ENCODE assay signal across 7 mouse cellular contexts in the genomic region with DNA sequence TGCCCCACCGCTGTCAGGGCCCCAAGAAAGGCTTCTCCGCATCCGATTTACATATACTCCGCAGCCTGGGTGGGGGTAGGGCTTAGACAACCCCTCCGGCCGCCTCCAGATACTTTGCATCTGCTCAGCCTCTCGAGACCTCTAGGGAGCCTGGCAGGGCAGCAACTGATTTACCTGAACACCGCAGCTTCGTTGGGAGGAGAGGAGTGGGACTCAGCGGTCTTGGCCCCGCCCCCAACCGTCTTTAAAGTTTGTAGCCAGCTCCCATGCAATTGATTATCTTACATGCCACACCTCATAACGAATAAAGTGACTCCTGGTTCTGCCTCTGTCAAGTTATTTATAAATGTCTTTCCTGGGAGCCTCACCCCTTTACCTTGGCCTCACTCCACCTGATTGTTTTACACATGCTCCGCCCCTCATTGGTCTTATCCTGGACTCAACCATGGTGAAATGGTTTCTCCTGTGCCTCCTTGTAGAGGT. TPM values are rescaled to one million over a fixed set of nuclear protein-coding genes. Genes with fewer than 3 reads are reported as not detected.
DNase-seq lines count a peak whose midpoint lies in the region; ATAC-seq and TF ChIP-seq lines count a peak whose summit lies in the region.

A gene (minus strand): TSS at position 316 of the 483 bp plus-strand sequence.

- peak; percentile 83 for DNase-seq in CH12.LX (ENCODE audit: extremely low read depth)
- DNase-seq in embryonic facial prominence, embryonic 14.5 days (ENCODE audit: low spot score) = no peak
- DNase-seq in midbrain, embryonic 11.5 days (ENCODE audit: low spot score, missing footprints) = no peak
- DNase-seq in yolk sac, embryonic 10.5 days (ENCODE audit: low spot score) = peak; percentile 74

- H3K4me2 ChIP-seq in CH12.LX (ENCODE audit: insufficient read depth, low read depth, poor library complexity, severe bottlenecking) = peak within 1 kb of the TSS; percentile 99
- H3K4me2 ChIP-seq in embryonic facial prominence, embryonic 14.5 days (ENCODE audit: low read depth, low read length) = peak within 1 kb of the TSS; percentile 91
- H3K4me2 ChIP-seq in hindbrain, embryonic 12.5 days (replicated peaks) = peak within 1 kb of the TSS; percentile 80
- peak within 1 kb of the TSS; percentile 88 for H3K4me2 ChIP-seq in limb, embryonic 12.5 days
- H3K4me2 ChIP-seq in midbrain, embryonic 11.5 days = peak within 1 kb of the TSS; percentile 92

- H3K27me3 ChIP-seq in CH12.LX (replicated peaks) = no peaks in the 10 kb centered on the region
- 0 out of 2 replicates have a peak, but pooled peaks cover 3% of the 10 kb centered on the region for H3K27me3 ChIP-seq in embryonic facial prominence, embryonic 14.5 days (replicated peaks; ENCODE audit: control insufficient read depth, insufficient read depth, low read length)
- H3K27me3 ChIP-seq in hindbrain, embryonic 12.5 days = peaks cover 26% of the 10 kb centered on the region
- peaks cover 30% of the 10 kb centered on the region for H3K27me3 ChIP-seq in limb, embryonic 12.5 days
- H3K27me3 ChIP-seq in midbrain, embryonic 11.5 days (ENCODE audit: control insufficient read depth, insufficient read depth, low read length) = peaks cover 17% of the 10 kb centered on the region

- in situ Hi-C loops in CH12.LX (cut with MboI; ENCODE audit: low pct_ligation_motif_present, low pct_unique_long_range_greater_than_20kb, low sequenced_read_pairs) = no loop called here

- H3K79me2 ChIP-seq in CH12.LX (replicated peaks; ENCODE audit: control insufficient read depth, extremely low read depth, insufficient read depth, poor library complexity, severe bottlenecking) = peaks cover 2% of the 10 kb centered on the region; the same call in 1 of the 2 replicates

- TF ChIP-seq EP300 in CH12.LX (IDR thresholded peaks at IDR 0.05; ENCODE audit: low read length) = no peak

- ATAC-seq in activated CD4-positive, CD25-positive, alpha-beta regulatory T cell, adult 4 months = peak; percentile 37
- peak; percentile 13 for ATAC-seq in embryonic facial prominence, embryonic 14.5 days (ENCODE audit: low read depth)
- peak; percentile 31 for ATAC-seq in hindbrain, embryonic 12.5 days (ENCODE audit: low FRiP score)
- peak; percentile 26; the same call in 1 of the 2 replicates for ATAC-seq in limb, embryonic 12.5 days (ENCODE audit: insufficient number of reproducible peaks, insufficient read depth, low FRiP score, low TSS enrichment, low read depth)
- ATAC-seq in midbrain, embryonic 11.5 days (ENCODE audit: low FRiP score) = peak; percentile 59

- 2% methylated on average over 14 of the region's 14 CpGs for WGBS in embryonic facial prominence, embryonic 14.5 days
- 2% methylated on average over 14 of the region's 14 CpGs for WGBS in hindbrain, embryonic 12.5 days
- WGBS in limb, embryonic 12.5 days = 2% methylated on average over 14 of the region's 14 CpGs
- 2% methylated on average over 14 of the region's 14 CpGs for WGBS in midbrain, embryonic 11.5 days

- dilution Hi-C loops in CH12.LX (cut with MboI; ENCODE audit: extremely low pct_ligation_motif_present, extremely low pct_unique_long_range_greater_than_20kb, low sequenced_read_pairs) = no loop called here

- H3K9me3 ChIP-seq in CH12.LX (replicated peaks; ENCODE audit: low read length) = no peaks in the 10 kb centered on the region
- H3K9me3 ChIP-seq in embryonic facial prominence, embryonic 14.5 days (ENCODE audit: control insufficient read depth, low read length) = no peaks in the 10 kb centered on the region
- H3K9me3 ChIP-seq in hindbrain, embryonic 12.5 days (replicated peaks) = no peaks in the 10 kb centered on the region
- H3K9me3 ChIP-seq in limb, embryonic 12.5 days = no peaks in the 10 kb centered on the region
- no peaks in the 10 kb centered on the region for H3K9me3 ChIP-seq in midbrain, embryonic 11.5 days (ENCODE audit: control insufficient read depth, low read length)

- H3K4me1 ChIP-seq in CH12.LX (ENCODE audit: control insufficient read depth in 1 of 2, insufficient read depth in 2 of 2) = peaks cover 15 to 36% of the 10 kb centered on the region in 2 experiments
- H3K4me1 ChIP-seq in embryonic facial prominence, embryonic 14.5 days (ENCODE audit: control insufficient read depth, insufficient read depth, low read length) = peaks cover 18% of the 10 kb centered on the region
- peaks cover 31% of the 10 kb centered on the region for H3K4me1 ChIP-seq in hindbrain, embryonic 12.5 days
- H3K4me1 ChIP-seq in limb, embryonic 12.5 days (replicated peaks) = peaks cover 22% of the 10 kb centered on the region
- peaks cover 17% of the 10 kb centered on the region for H3K4me1 ChIP-seq in midbrain, embryonic 11.5 days (ENCODE audit: control insufficient read depth, insufficient read depth, low read length)

- TF ChIP-seq CTCF in CH12.LX (conservative IDR thresholded peaks at IDR 0.05 in 1 of 2, IDR thresholded peaks at IDR 0.05 in 1 of 2; ENCODE audit: low read depth in 2 of 2, low read length in 2 of 2) = no peak

- peak within 1 kb of the TSS; percentile 76 to 85 (median 83) for H3K4me3 ChIP-seq in CH12.LX (replicated peaks in 1 of 3; ENCODE audit: low read depth in 2 of 3, low read length in 2 of 3, poor library complexity in 1 of 3)
- H3K4me3 ChIP-seq in embryonic facial prominence, embryonic 14.5 days (ENCODE audit: low read depth, low read length) = peak within 1 kb of the TSS; percentile 73
- H3K4me3 ChIP-seq in hindbrain, embryonic 12.5 days = peak within 1 kb of the TSS; percentile 67
- peak within 1 kb of the TSS; percentile 67 for H3K4me3 ChIP-seq in limb, embryonic 12.5 days (replicated peaks)
- peak within 1 kb of the TSS; percentile 68 for H3K4me3 ChIP-seq in midbrain, embryonic 11.5 days (ENCODE audit: low read depth, low read length)

- TF ChIP-seq POLR2A in CH12.LX (IDR thresholded peaks at IDR 0.05; ENCODE audit: low read depth, low read length) = no peak

- no peak for TF ChIP-seq RAD21 in CH12.LX (IDR thresholded peaks at IDR 0.05; ENCODE audit: low read depth, low read length)

- H3K9ac ChIP-seq in CH12.LX (ENCODE audit: insufficient read depth, low read depth) = peak within 1 kb of the TSS; percentile 70
- H3K9ac ChIP-seq in embryonic facial prominence, embryonic 14.5 days (ENCODE audit: low read depth, low read length) = peak within 1 kb of the TSS; percentile 86
- H3K9ac ChIP-seq in hindbrain, embryonic 12.5 days = peak within 1 kb of the TSS; percentile 74
- peak within 1 kb of the TSS; percentile 73 for H3K9ac ChIP-seq in limb, embryonic 12.5 days (replicated peaks)
- H3K9ac ChIP-seq in midbrain, embryonic 11.5 days (ENCODE audit: low read length) = peak within 1 kb of the TSS; percentile 77

- peaks cover 31 to 35% of the 10 kb centered on the region in 2 experiments for H3K36me3 ChIP-seq in CH12.LX (replicated peaks in 1 of 2; ENCODE audit: control insufficient read depth in 1 of 2, insufficient read depth in 1 of 2, low read length in 1 of 2)
- H3K36me3 ChIP-seq in embryonic facial prominence, embryonic 14.5 days (ENCODE audit: control insufficient read depth, insufficient read depth, low read length) = peaks cover 41% of the 10 kb centered on the region
- peaks cover 34% of the 10 kb centered on the region for H3K36me3 ChIP-seq in hindbrain, embryonic 12.5 days
- peaks cover 40% of the 10 kb centered on the region for H3K36me3 ChIP-seq in limb, embryonic 12.5 days
- peaks cover 11% of the 10 kb centered on the region for H3K36me3 ChIP-seq in midbrain, embryonic 11.5 days (ENCODE audit: control insufficient read depth, insufficient read depth, low read length)

- peak within 1 kb of the TSS; percentile 95 for H3K27ac ChIP-seq in CH12.LX (ENCODE audit: insufficient read depth, low read depth)
- H3K27ac ChIP-seq in embryonic facial prominence, embryonic 14.5 days (replicated peaks; ENCODE audit: low read depth, low read length) = peak within 1 kb of the TSS; percentile 95
- peak within 1 kb of the TSS; percentile 84 for H3K27ac ChIP-seq in hindbrain, embryonic 12.5 days
- peak within 1 kb of the TSS; percentile 76 for H3K27ac ChIP-seq in limb, embryonic 12.5 days
- peak within 1 kb of the TSS; percentile 73 for H3K27ac ChIP-seq in midbrain, embryonic 11.5 days (ENCODE audit: low read depth, low read length)

TF ChIP-seq in CH12.LX, 34 proteins besides CTCF, POLR2A, EP300 and RAD21:
- TF ChIP-seq MXI1 (IDR thresholded peaks at IDR 0.05; ENCODE audit: low read depth, low read length) (no peak), JUND (conservative IDR thresholded peaks at IDR 0.05; ENCODE audit: low read depth, low read length) (no peak), CHD2 (IDR thresholded peaks at IDR 0.05; ENCODE audit: low read length) (peak; percentile 61; the same call in 1 of the 2 replicates), ZC3H11A (IDR thresholded peaks at IDR 0.05; ENCODE audit: low read depth, low read length) (no peak), MAZ (IDR thresholded peaks at IDR 0.05; ENCODE audit: low read depth, low read length) (0 out of 2 replicates have a peak, but pooled peaks have one; percentile 13), ETS1 (conservative IDR thresholded peaks at IDR 0.05; ENCODE audit: low read depth, low read length) (peak; percentile 33; the same call in 1 of the 2 replicates), TBP (conservative IDR thresholded peaks at IDR 0.05; ENCODE audit: low read depth, low read length) (0 out of 2 replicates have a peak, but pooled peaks have one; percentile 6), BHLHE40 (IDR thresholded peaks at IDR 0.05; ENCODE audit: low read depth, low read length) (peak; percentile 43; the same call in 1 of the 2 replicates)

RNA-seq across cellular contexts. Expression of the gene that starts here (rescaled TPM):
- total RNA-seq in CH12.LX (2012; rRNA removed) (1.2 and 1.8 TPM in 2 replicates), CH12.LX (2014; rRNA removed) (0.70 and 1.2 TPM in 2 replicates)
- polyA plus RNA-seq in CH12.LX (2012; ENCODE audit: insufficient read length, low read depth) = 1.1 and 1.3 TPM in 2 replicates
- 1 to 10 TPM; 5.5 to 6.1 TPM for polyA plus RNA-seq in activated CD4-positive, CD25-positive, alpha-beta regulatory T cell, adult 4 months (2017; shearing (Covaris generic))
- polyA plus RNA-seq in embryonic facial prominence, embryonic 14.5 days (2014; fragmentation: Nextera tagmentation; extraction: Ambion mirVana) = 3.5 and 4.3 TPM in 2 replicates
- polyA plus RNA-seq in hindbrain, embryonic 12.5 days (2016; fragmentation: Nextera tagmentation; extraction: Ambion mirVana) = 3.6 and 4.3 TPM in 2 replicates
- 2.3 and 3.2 TPM in 2 replicates for polyA plus RNA-seq in limb, embryonic 12.5 days (2016; fragmentation: Nextera tagmentation; extraction: Ambion mirVana)
- 1.5 and 2.0 TPM in 2 replicates for polyA plus RNA-seq in midbrain, embryonic 11.5 days (2014; fragmentation: Nextera tagmentation; extraction: Ambion mirVana)

Comparison
In these comparisons a context has a peak if more than half of its experiments do, and no peak if none do; other contexts are left out.
1. DNase-seq: peak in CH12.LX (single experiment) and yolk sac, embryonic 10.5 days (single experiment); none in embryonic facial prominence, embryonic 14.5 days (single experiment) and midbrain, embryonic 11.5 days (single experiment).
2. Peak in every context shown above with its lines, with median percentiles within 50 percentile points of each other: H3K27ac ChIP-seq, H3K4me2 ChIP-seq, H3K4me3 ChIP-seq, H3K9ac ChIP-seq and ATAC-seq.